Mouse (Mus musculus) forebrain, embryonic 13.5 days (tissue): ENCODE data around the gene Gm30191. TPM values are rescaled to one million over a fixed set of nuclear protein-coding genes. Genes with fewer than 3 reads are reported as not detected.

Experiments
- ATAC-seq: fragments of 200-750 bp; cut with Nextera tagmentation; 2 replicates; pipeline ENCODE4 v1.8.0; 2017
- H3K27ac ChIP-seq: fragments of 300-500 bp; sonication (generic); 2 replicates; pipeline ENCODE4 v1.5.1; 2015; ENCODE audit warnings: inconsistent platforms, mild to moderate bottlenecking, moderate library complexity
- H3K27me3 ChIP-seq: fragments of 300-500 bp; sonication (generic); 2 replicates; pipeline ENCODE4 v1.6.1; 2015; ENCODE audit warnings: mild to moderate bottlenecking, inconsistent platforms
- H3K36me3 ChIP-seq: fragments of 300-500 bp; sonication (generic); 2 replicates; pipeline ENCODE4 v1.6.1; 2015; ENCODE audit warnings: mild to moderate bottlenecking, inconsistent platforms; ENCODE audit not compliant: poor library complexity, severe bottlenecking
- H3K4me1 ChIP-seq: fragments of 300-500 bp; sonication (generic); 2 replicates; pipeline ENCODE4 v1.6.1; 2015; ENCODE audit warnings: inconsistent platforms
- H3K4me2 ChIP-seq: fragments of 300-500 bp; sonication (generic); 2 replicates; pipeline ENCODE4 v1.6.1; 2015; ENCODE audit warnings: inconsistent platforms, mild to moderate bottlenecking, moderate library complexity
- H3K4me3 ChIP-seq: fragments of 300-500 bp; sonication (generic); 2 replicates; pipeline ENCODE4 v1.5.1; 2015; ENCODE audit warnings: mild to moderate bottlenecking, inconsistent platforms
- H3K9ac ChIP-seq: fragments of 300-500 bp; sonication (generic); 2 replicates; pipeline ENCODE4 v1.6.1; 2015; ENCODE audit warnings: mild to moderate bottlenecking, inconsistent platforms
- H3K9me3 ChIP-seq: fragments of 300-500 bp; sonication (generic); replicated peaks from 2 replicates; pipeline ENCODE4 v1.6.1; 2016; ENCODE audit warnings: inconsistent platforms
- WGBS: fragments of 180-500 bp; shearing (Covaris S2); methylation state at CpG from one replicate; pipeline ENCODE4 v1.1.7; 2015; 5-methylcytosine and 5-hydroxymethylcytosine counted together
- polyA plus RNA-seq: library from polyadenylated mRNA; unstranded; fragments of >200 nt; fragmentation: Nextera tagmentation; extraction: Ambion mirVana; gene quantifications from 2 replicates; pipeline ENCODE4 v1.2.1, GENCODE M21; 2015

The Gm30191 gene
- polyA plus RNA-seq, 1 experiment from 2014 or later, result not detected

DNA sequence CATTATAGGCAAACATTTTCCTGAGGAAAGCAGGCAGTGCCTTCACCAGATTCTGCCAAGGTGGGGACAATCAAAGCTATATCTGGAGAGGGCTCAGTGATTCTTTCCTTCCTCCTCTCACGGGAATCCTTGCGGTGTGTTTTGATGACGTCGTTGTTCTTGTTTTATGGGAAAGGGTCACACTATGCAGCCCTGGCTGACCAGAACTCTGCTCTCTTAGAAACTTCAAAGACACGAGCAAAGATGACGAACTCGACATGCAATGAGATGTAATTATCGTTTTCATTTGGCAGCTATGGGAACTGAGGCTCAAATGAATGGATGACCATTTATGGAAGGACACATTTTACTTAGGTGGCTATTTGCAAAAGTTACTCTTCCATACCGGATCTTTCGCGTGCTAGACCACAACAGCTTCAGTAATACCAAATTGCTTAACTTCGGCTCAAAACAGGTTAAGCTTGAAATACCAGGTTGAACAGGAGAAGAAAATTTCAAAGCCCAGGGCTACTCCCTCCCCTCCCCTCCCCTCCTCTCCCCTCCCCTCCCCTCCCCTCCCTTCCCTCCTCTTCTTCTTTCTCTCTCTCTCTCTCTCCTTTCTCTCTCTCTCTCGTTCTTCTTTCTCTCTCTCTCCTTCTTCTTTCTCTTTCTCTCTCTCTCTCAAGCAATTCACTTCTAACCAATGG lies 26.1 kb downstream of the Gm30191 start:
- no peaks in the 10 kb centered on the region for H3K27me3 ChIP-seq
- H3K9me3 ChIP-seq, result no peaks in the 10 kb centered on the region
- H3K4me3 ChIP-seq, result no peak overlapping the region
- H3K9ac ChIP-seq, result no peak overlapping the region
- no peaks in the 10 kb centered on the region for H3K4me1 ChIP-seq
- no peak overlapping the region for H3K27ac ChIP-seq
- H3K36me3 ChIP-seq, result peaks cover 24% of the 10 kb centered on the region
- 40% methylated on average over 12 of the region's 13 CpGs for WGBS
- ATAC-seq, result no peak
- peak overlapping the region; percentile 17; the same call in 1 of the 2 replicates for H3K4me2 ChIP-seq

DNA sequence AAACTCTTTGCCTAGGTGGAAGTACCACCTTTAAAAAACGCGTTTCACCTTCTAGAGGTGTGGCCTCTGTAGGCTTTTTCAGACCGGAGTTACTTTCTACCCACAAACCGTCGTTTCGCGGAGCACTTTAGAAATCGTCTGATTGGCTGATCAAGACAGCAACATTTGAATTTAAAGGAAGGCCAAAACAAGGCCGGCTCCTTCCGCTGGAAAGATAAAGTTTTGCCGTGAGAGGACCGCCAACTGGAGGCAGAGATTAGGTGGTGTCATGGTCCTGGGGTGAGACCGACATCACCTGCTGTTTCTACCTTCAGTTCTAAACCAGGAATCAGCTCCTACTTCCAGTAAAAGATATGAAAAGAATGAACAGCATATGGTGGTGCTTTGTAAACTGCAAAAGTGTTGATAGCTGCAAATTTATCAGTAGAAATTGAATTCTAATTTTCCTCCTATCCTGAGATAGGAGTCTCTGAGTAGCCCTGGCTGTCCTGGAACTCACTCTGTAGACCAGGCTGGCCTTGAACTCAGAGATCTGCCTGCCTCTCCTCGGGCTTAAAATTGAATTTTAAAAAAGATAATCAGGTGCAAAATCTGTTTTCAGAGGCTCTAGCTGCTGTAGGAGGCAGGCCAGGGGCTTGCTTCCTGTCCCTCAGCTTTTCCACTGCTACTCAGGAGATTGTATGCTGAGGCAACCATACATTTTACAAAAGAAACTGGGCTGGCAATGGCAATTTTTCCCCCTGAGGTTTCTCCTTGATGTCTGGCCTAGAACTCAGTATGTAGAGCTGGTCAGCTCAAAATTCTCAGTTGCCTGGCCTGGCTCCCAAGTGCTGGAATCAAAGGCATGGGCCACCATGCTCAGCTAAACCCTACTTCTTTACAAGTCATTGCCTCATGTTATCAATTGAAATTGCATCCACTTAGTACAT lies 26.9 kb downstream of the Gm30191 start:
- Histone ChIP-seq H3K9me3 (no peaks in the 10 kb centered on the region), H3K4me1 (no peaks in the 10 kb centered on the region), H3K4me2 (peak overlapping the region; percentile 17; the same call in 1 of the 2 replicates), H3K27ac (no peak overlapping the region), H3K36me3 (peaks cover 31% of the 10 kb centered on the region), H3K27me3 (no peaks in the 10 kb centered on the region), H3K9ac (no peak overlapping the region), H3K4me3 (no peak overlapping the region)
- no peak for ATAC-seq
- 6% methylated on average over 14 of the region's 14 CpGs for WGBS

- Histone ChIP-seq H3K4me2 (no peak overlapping the region), H3K27me3 (no peaks in the 10 kb centered on the region), H3K4me3 (no peak overlapping the region), H3K9ac (no peak overlapping the region), H3K9me3 (no peaks in the 10 kb centered on the region), H3K36me3 (peaks cover 39% of the 10 kb centered on the region), H3K4me1 (peaks cover 25% of the 10 kb centered on the region), H3K27ac (no peak overlapping the region)
- 89% methylated on average over 2 of the region's 2 CpGs for WGBS
- ATAC-seq, result no peak
Observed at GRCm38 (mm10) chr4:134284942-134285341, 38.2 kb downstream of the Gm30191 start.

DNA sequence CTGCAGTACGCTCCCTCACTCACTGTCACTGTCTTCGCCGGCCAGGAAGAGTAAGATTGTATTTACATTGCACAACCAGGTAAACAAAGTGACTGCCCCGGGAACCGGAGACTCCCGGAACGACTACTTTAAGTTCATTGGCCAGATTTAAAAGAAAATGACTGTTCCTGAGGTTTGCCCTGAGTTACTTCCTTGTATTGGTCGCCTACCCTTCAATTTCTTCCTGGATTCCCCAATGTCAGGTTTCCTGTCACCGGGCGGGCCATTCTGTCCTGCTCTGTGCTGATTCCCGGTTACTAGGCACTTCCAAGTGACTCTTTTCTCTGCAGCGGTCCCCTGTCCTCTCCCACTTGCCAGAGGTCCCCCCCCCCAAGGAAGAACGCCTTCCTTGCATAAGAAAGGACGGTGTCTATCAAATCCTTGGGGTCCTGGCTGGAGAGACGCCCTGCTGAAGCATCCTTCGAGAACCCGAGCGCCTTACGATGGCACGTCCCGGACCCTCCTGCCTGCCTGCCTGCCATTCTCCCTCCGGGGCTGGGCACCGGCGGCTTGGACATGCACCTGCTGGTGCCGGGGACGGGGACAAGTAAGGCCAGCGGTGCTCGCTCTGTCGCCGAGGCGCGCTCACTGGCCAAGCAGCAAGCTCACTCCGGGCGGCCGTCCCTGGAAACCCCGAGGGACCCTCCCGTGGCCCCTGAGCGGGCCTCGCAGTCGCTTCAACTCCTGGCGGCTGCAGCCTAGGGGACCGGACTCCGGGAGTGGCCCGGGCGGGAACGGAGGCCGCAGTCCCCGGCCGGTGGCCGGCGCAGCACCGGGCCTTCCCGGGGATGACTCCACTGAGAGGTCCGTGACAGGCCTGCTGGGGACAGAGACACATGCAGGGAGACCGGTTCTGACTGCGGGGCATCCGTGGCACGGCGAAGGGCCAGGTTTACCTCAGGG lies 39.8 kb downstream of the Gm30191 start:
- H3K9me3 ChIP-seq, result no peaks in the 10 kb centered on the region
- H3K4me3 ChIP-seq, result peak overlapping the region; percentile 99
- 3% methylated on average over 59 of the region's 59 CpGs for WGBS
- no peaks in the 10 kb centered on the region for H3K27me3 ChIP-seq
- peaks cover 25% of the 10 kb centered on the region for H3K4me1 ChIP-seq
- H3K27ac ChIP-seq, result peak overlapping the region; percentile 99
- peak overlapping the region; percentile 79 for H3K4me2 ChIP-seq
- ATAC-seq, result peak; percentile 74
- peak overlapping the region; percentile 96 for H3K9ac ChIP-seq
- H3K36me3 ChIP-seq, result peaks cover 26% of the 10 kb centered on the region

DNA sequence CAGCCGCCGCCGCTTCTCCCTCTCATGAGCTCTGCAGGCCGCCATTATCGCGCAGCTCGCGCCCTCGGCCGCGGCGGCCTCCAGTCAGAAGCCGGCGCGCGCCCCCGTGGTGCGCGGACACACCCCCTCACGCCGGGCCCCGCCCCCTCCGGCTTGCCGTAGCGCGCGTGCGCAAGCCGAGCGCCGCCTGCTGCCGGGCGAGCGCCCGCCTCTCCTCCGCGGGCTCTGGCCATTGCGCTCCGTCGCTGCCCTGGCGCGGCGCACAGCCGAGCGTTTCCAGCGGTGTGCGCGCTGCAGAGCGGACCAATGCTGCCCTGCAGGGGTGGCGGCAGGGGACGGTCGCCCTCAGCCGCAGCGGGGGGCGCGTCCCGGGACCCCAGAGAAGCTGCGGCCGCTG lies 40.4 kb downstream of the Gm30191 start:
- H3K27ac ChIP-seq, result peak overlapping the region; percentile 99

GRCm38 (mm10) chr4:134287575-134288025 lies 40.9 kb downstream of the Gm30191 start, which contains the start of gene Pdik1l:
Gene Pdik1l (minus strand): TSS chr4:134287895.
- Histone ChIP-seq H3K4me2 (peak within 1 kb of the TSS; percentile 79), H3K4me3 (peak within 1 kb of the TSS; percentile 99), H3K36me3 (peaks cover 17% of the 10 kb centered on the region), H3K9me3 (no peaks in the 10 kb centered on the region), H3K4me1 (peaks cover 25% of the 10 kb centered on the region), H3K27ac (peak within 1 kb of the TSS; percentile 99), H3K9ac (peak within 1 kb of the TSS; percentile 96), H3K27me3 (no peaks in the 10 kb centered on the region)
- under 1% methylated on average over 43 of the region's 43 CpGs for WGBS
- ATAC-seq, result peak; percentile 72

More for the DNA sequence above, 40.4 kb downstream of the Gm30191 start:
- H3K36me3 ChIP-seq, result peaks cover 21% of the 10 kb centered on the region
- WGBS, result under 1% methylated on average over 58 of the region's 59 CpGs
- ATAC-seq, result peak; percentile 97
- H3K9ac ChIP-seq, result peak overlapping the region; percentile 96
- H3K9me3 ChIP-seq, result no peaks in the 10 kb centered on the region
- H3K27me3 ChIP-seq, result no peaks in the 10 kb centered on the region
- peak overlapping the region; percentile 99 for H3K4me3 ChIP-seq
- peak overlapping the region; percentile 79 for H3K4me2 ChIP-seq
- H3K4me1 ChIP-seq, result peaks cover 25% of the 10 kb centered on the region

DNA sequence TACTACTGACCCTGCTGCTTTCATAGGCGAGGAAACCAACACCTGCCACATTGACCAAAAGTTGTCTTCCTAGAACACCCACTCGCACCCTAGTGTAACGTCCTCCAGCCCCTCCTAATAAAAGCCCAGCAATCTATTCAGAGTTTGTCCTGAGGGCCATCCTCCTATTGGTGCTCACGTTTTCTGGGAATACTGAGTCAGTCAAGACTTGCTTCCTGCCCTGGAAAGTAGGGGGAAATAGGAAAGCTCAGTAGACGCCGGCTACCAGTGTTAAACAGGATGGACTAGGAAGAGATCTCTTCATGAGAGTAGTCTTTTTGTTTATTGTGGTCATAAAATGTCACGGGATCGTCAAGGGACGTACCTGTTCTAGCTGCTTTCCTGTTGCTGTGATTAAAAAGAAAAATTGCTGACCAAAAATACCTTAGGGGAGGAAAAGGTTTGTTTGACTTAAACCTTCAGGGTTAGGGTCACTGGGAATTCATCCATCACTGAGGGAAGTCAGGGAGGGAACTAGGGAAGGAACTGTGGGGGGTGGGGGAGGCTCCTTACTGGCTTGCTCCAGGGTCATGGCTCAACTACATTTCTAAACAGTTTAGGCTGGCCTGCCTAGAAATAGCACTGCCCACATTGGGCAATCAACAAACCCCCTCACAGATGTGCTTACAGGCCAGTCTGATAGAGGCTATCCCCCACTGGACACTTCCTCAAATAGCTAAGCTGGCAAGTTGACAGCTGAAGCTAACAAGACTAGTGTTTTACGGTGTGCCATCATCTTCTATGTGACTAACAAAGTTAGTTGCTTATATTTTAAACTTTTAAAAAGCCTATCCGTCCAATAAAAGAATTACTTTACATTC lies 41.9 kb downstream of the Gm30191 start:
- Histone ChIP-seq H3K36me3 (peaks cover 7% of the 10 kb centered on the region), H3K4me2 (peak overlapping the region; percentile 79), H3K27me3 (0 out of 2 replicates have a peak, but pooled peaks cover 7% of the 10 kb centered on the region), H3K4me1 (peaks cover 25% of the 10 kb centered on the region), H3K27ac (peak overlapping the region; percentile 99), H3K9me3 (no peaks in the 10 kb centered on the region), H3K9ac (peak overlapping the region; percentile 96), H3K4me3 (peak overlapping the region; percentile 99)
- 50% methylated on average over 11 of the region's 11 CpGs for WGBS
- ATAC-seq, result no peak

DNA sequence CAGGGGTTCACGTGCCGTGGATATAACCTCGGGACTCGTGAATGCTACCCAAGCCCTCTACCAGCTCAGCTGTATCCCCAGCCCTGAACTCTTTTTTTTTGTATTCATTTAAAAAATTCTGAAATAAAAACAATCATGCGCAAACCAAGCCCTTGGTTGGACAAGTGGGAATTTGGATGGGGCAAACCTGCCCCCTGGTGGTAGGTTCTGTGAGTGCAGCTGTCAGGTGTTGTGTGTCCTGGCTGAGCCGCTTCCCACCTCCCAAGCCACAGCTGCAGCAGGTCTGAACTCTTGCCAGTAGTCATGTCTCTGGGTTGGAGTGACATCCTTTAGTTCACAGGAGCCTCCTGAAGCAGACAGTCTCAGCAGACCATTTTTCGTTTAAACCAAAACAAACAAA lies 45.3 kb downstream of the Gm30191 start:
- peaks cover 13% of the 10 kb centered on the region for H3K4me1 ChIP-seq
- ATAC-seq, result no peak

DNA sequence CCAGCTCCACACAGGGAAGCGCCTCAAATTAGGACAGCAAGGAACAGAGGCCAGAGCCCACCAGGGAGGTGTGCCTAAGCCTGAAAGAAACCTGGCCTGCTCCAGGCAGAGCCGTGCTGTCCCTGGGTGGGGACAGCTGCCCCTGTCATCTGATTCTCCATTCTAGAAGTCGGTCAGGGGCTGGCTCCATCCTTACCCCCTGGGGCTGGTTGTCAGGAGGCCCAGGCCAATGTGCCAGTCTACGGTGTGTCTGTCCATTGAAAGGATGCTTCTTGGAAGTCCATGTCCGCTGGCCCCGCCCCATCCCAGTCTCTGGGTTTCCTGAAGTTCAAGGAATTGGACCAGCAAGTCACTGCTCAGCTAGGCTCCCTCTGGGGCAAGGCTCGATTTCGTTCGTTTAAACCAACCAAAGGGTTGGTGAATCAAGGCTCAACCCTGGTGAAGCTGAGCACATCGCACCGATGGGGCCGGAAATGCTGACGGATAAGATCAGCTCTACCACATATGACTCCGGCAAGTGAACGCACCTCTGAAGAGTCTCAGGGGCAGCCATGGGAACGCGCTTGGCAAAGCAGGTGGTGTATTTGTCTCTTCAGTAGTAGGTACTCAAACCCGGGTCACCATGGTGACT lies 46.4 kb downstream of the Gm30191 start:
- H3K9ac ChIP-seq, result no peak overlapping the region
- H3K27ac ChIP-seq, result no peak overlapping the region
- peaks cover 10% of the 10 kb centered on the region for H3K4me1 ChIP-seq
- ATAC-seq, result no peak
- no peaks in the 10 kb centered on the region for H3K9me3 ChIP-seq
- H3K4me2 ChIP-seq, result no peak overlapping the region
- no peak overlapping the region for H3K4me3 ChIP-seq
- H3K27me3 ChIP-seq, result 0 out of 2 replicates have a peak, but pooled peaks cover 7% of the 10 kb centered on the region
- no peaks in the 10 kb centered on the region for H3K36me3 ChIP-seq
- WGBS, result 79% methylated on average over 18 of the region's 18 CpGs

More for the DNA sequence above, 45.3 kb downstream of the Gm30191 start:
- Histone ChIP-seq H3K9ac (no peak overlapping the region), H3K4me2 (no peak overlapping the region), H3K36me3 (no peaks in the 10 kb centered on the region), H3K27me3 (0 out of 2 replicates have a peak, but pooled peaks cover 7% of the 10 kb centered on the region), H3K4me3 (no peak overlapping the region), H3K27ac (no peak overlapping the region), H3K9me3 (no peaks in the 10 kb centered on the region)
- 26% methylated on average over 7 of the region's 7 CpGs for WGBS

DNA sequence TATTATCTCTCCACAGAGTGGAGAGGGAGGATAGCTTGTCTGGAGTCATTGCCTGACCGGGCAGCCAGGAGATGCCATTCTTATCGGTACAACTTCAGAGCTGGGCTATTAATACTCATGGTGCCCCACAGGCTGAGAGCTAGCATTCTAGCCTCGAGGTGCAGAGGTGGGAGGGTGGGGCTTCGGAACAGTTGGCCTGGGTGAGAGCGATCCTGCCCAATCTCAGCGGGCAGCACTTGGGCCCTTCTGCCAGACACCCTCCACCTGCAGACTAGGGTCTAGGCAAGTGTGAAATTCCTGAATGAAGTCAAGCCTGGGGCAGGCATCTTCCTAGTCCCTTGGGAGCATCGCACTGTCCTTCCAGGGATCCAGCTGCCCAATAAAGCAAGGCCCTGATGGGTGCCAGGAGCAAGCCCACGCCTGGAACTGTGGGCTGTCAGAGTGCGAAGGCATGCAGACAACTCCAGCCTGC lies 47.0 kb downstream of the Gm30191 start:
- 76% methylated on average over 9 of the region's 9 CpGs for WGBS
- no peak overlapping the region for H3K9ac ChIP-seq
- no peak overlapping the region for H3K27ac ChIP-seq
- ATAC-seq, result no peak
- H3K9me3 ChIP-seq, result no peaks in the 10 kb centered on the region
- H3K36me3 ChIP-seq, result no peaks in the 10 kb centered on the region
- no peak overlapping the region for H3K4me2 ChIP-seq
- H3K4me1 ChIP-seq, result peaks cover 5% of the 10 kb centered on the region; the same call in 1 of the 2 replicates
- no peak overlapping the region for H3K4me3 ChIP-seq
- H3K27me3 ChIP-seq, result 0 out of 2 replicates have a peak, but pooled peaks cover 7% of the 10 kb centered on the region
